Mouse (Mus musculus): ENCODE measurements around the gene Gpr141. TPM values are rescaled to one million over a fixed set of nuclear protein-coding genes. Genes with fewer than 3 reads are reported as not detected.

The Gpr141 gene
- not detected in 2 replicates for polyA plus RNA-seq (2011; ENCODE audit: insufficient read length, low read depth, missing spikeins)

GRCm38 (mm10) chr13:19824071-19824470, at the start of gene Gpr141:
Gene Gpr141 (minus strand): TSS chr13:19824257.
- Histone ChIP-seq H3K4me3 (ENCODE audit: insufficient read depth, low read length) (no peak within 1 kb of the TSS), H3K4me1 (ENCODE audit: control insufficient read depth, insufficient read depth, low read length) (peaks cover 2% of the 10 kb centered on the region; the same call in 1 of the 2 replicates), H3K27ac (ENCODE audit: insufficient read depth, low read length) (no peak within 1 kb of the TSS)
- TF ChIP-seq POLR2A (IDR thresholded peaks at IDR 0.05; ENCODE audit: low read depth, low read length) = no peak
- no peak for TF ChIP-seq CTCF (IDR thresholded peaks at IDR 0.05; ENCODE audit: borderline replicate concordance, insufficient read depth, low read length)

- H3K27ac ChIP-seq (ENCODE audit: insufficient read depth, low read length) = no peak overlapping the region
- no peak overlapping the region for H3K4me3 ChIP-seq (ENCODE audit: insufficient read depth, low read length)
- H3K4me1 ChIP-seq (ENCODE audit: control insufficient read depth, insufficient read depth, low read length) = no peaks in the 10 kb centered on the region
- TF ChIP-seq POLR2A (IDR thresholded peaks at IDR 0.05; ENCODE audit: low read depth, low read length) = no peak
These were observed 40.2 kb upstream of the Gpr141 start for GRCm38 (mm10) chr13:19864241-19864640.

DNA sequence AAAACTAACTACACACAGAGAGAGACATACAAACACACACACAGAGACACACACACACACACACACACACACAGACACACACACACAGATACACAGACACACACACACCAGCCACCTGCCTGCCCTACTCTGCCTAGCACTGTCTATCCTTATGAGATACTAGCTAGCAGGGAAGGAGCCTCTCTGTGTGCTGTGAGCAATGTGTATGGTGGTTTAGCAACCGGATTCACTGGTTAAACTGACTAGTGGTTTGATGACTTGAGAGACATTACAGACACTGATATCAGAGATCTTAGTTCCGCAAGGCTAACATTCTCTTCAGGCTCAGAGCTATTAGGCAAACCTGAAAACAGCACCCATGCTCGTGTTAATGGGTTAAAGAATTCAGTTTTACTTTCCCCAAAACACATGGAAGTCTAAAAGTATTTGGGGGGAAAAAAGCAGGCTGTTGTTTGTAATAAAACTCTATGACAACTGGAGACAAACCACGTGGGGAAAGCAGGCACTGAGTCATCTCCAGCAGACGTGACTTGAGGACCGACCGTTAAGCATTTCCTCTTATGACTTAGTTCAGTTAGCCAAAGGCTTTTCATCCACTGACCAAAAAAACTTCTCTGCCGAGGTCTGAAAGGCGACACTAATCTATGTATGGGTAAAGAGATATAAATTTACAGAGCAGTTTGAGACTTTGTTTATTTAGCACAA, 30.7 kb upstream of the Gpr141 start:
- Histone ChIP-seq H3K4me3 (ENCODE audit: insufficient read depth, low read length) (no peak overlapping the region), H3K27ac (ENCODE audit: insufficient read depth, low read length) (no peak overlapping the region), H3K4me1 (ENCODE audit: control insufficient read depth, insufficient read depth, low read length) (no peaks in the 10 kb centered on the region)
- TF ChIP-seq POLR2A (IDR thresholded peaks at IDR 0.05; ENCODE audit: low read depth, low read length) = no peak
- TF ChIP-seq CTCF (IDR thresholded peaks at IDR 0.05; ENCODE audit: borderline replicate concordance, insufficient read depth, low read length) = no peak

DNA sequence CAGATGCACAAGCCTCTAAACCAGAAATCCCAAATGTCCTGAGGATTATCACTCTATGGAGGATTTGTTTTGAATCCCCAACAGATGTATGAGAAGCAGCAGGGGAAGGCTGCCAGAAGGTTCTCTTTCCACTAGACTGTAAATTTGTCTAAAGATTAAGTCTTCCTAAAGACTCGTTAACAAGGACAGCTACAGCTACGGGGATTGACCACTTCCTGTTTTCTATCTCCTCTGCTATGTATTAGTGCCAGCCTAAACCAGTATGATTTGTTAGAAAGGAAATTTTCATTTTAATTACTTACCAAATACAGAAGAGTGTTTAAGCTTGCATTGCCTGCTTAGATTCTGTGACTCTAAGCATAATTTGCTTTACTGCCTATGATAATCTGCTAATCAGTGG, 30.0 kb upstream of the Gpr141 start:
- H3K4me1 ChIP-seq (ENCODE audit: control insufficient read depth, insufficient read depth, low read length) = no peaks in the 10 kb centered on the region
- TF ChIP-seq CTCF (IDR thresholded peaks at IDR 0.05; ENCODE audit: borderline replicate concordance, insufficient read depth, low read length) = no peak
- TF ChIP-seq POLR2A (IDR thresholded peaks at IDR 0.05; ENCODE audit: low read depth, low read length) = no peak
- no peak overlapping the region for H3K4me3 ChIP-seq (ENCODE audit: insufficient read depth, low read length)
- no peak overlapping the region for H3K27ac ChIP-seq (ENCODE audit: insufficient read depth, low read length)

DNA sequence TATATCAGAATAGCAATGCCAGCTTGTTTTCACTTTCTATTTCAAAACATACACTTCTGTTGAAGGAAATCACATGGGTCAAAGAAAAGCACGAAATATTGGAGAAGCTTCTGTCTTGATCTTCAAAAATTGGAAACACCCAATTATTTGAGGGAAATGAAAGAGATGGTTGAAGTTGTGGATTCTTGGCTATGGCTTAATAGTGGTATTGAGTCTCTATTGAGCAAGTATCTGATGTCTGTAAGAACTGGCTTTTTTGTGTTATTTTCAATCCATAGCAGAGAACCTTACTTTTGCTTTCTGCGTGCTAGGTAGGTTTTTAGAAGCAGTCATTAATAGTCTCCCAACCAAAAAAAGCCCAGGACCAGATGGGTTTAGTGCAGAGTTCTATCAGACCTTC, 19.4 kb upstream of the Gpr141 start:
- H3K27ac ChIP-seq (ENCODE audit: insufficient read depth, low read length) = no peak overlapping the region
- no peak for TF ChIP-seq CTCF (IDR thresholded peaks at IDR 0.05; ENCODE audit: borderline replicate concordance, insufficient read depth, low read length)
- TF ChIP-seq POLR2A (IDR thresholded peaks at IDR 0.05; ENCODE audit: low read depth, low read length) = no peak
- no peak overlapping the region for H3K4me3 ChIP-seq (ENCODE audit: insufficient read depth, low read length)
- no peaks in the 10 kb centered on the region for H3K4me1 ChIP-seq (ENCODE audit: control insufficient read depth, insufficient read depth, low read length)

DNA sequence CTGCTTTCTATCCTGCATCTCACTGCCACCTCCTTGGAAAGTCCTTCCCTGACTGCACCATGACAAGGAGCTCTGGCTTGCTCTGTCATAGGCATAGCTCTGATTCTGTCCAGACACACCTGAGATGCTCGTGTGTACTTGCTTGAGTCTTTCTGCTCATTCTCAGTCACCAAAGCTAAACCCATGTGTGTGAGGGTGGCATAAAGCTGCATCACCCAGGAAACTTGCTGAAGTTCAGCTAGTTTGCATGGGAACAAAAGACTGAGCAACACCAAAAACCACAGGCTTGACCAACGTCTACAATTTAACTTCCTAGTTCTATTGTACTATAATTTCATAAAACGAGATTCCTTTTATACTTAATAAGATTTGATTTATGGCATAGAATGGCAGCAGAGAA, 18.6 kb upstream of the Gpr141 start:
- Histone ChIP-seq H3K27ac (ENCODE audit: insufficient read depth, low read length) (no peak overlapping the region), H3K4me1 (ENCODE audit: control insufficient read depth, insufficient read depth, low read length) (no peaks in the 10 kb centered on the region), H3K4me3 (ENCODE audit: insufficient read depth, low read length) (no peak overlapping the region)
- TF ChIP-seq POLR2A (IDR thresholded peaks at IDR 0.05; ENCODE audit: low read depth, low read length) (no peak), CTCF (IDR thresholded peaks at IDR 0.05; ENCODE audit: borderline replicate concordance, insufficient read depth, low read length) (no peak)

DNA sequence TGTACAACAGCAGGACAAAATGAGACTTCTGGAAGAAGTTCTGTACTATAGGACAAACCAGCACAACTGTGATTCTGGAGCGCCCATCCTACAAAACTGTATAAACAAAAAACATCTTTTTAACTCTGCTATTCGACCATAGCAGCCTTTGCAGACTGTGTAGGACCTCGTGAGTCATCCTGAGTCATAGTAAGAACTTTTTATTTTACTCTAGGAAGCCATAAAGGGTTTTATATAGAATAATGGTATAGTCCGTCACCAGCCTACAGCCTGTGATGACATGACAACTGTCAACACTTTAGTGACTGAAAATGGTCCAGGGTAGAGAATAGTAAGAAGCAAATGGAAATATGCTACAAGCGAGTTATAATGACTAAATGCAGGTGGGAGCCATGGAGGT, 17.6 kb upstream of the Gpr141 start:
- no peak for TF ChIP-seq CTCF (IDR thresholded peaks at IDR 0.05; ENCODE audit: borderline replicate concordance, insufficient read depth, low read length)
- TF ChIP-seq POLR2A (IDR thresholded peaks at IDR 0.05; ENCODE audit: low read depth, low read length) = no peak
- Histone ChIP-seq H3K27ac (ENCODE audit: insufficient read depth, low read length) (no peak overlapping the region), H3K4me1 (ENCODE audit: control insufficient read depth, insufficient read depth, low read length) (no peaks in the 10 kb centered on the region), H3K4me3 (ENCODE audit: insufficient read depth, low read length) (no peak overlapping the region)

GRCm38 (mm10) chr13:19840206-19840605, 16.1 kb upstream of the Gpr141 start:
- Histone ChIP-seq H3K4me3 (ENCODE audit: insufficient read depth, low read length) (no peak overlapping the region), H3K4me1 (ENCODE audit: control insufficient read depth, insufficient read depth, low read length) (no peaks in the 10 kb centered on the region), H3K27ac (ENCODE audit: insufficient read depth, low read length) (no peak overlapping the region)
- TF ChIP-seq CTCF (IDR thresholded peaks at IDR 0.05; ENCODE audit: borderline replicate concordance, insufficient read depth, low read length) (no peak), POLR2A (IDR thresholded peaks at IDR 0.05; ENCODE audit: low read depth, low read length) (no peak)

GRCm38 (mm10) chr13:19830560-19830959, 6.5 kb upstream of the Gpr141 start:
- Histone ChIP-seq H3K4me3 (ENCODE audit: insufficient read depth, low read length) (no peak overlapping the region), H3K4me1 (ENCODE audit: control insufficient read depth, insufficient read depth, low read length) (no peaks in the 10 kb centered on the region), H3K27ac (ENCODE audit: insufficient read depth, low read length) (no peak overlapping the region)
- TF ChIP-seq POLR2A (IDR thresholded peaks at IDR 0.05; ENCODE audit: low read depth, low read length) (no peak), CTCF (IDR thresholded peaks at IDR 0.05; ENCODE audit: borderline replicate concordance, insufficient read depth, low read length) (no peak)

DNA sequence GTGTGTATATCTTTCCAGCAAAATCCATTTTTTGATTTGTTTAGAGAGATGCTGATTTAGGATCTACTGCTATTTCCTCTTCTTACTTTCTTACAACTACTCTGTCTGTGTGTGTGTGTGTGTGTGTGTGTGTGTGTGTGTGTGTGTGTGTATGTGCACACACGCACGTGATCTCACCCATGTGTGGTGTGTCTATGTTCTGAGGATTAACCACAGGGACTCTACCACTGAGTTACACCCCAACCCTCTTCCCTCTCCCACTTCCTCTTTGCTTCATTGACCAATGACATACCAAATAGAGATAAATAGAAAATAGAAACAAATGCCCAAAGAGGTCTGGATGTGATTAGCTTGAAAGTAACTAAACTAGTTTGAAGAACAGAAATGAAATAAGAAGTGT, 4.0 kb upstream of the Gpr141 start:
- Histone ChIP-seq H3K27ac (ENCODE audit: insufficient read depth, low read length) (no peak overlapping the region), H3K4me3 (ENCODE audit: insufficient read depth, low read length) (no peak overlapping the region), H3K4me1 (ENCODE audit: control insufficient read depth, insufficient read depth, low read length) (peaks cover 2% of the 10 kb centered on the region; the same call in 1 of the 2 replicates)
- TF ChIP-seq POLR2A (IDR thresholded peaks at IDR 0.05; ENCODE audit: low read depth, low read length) = no peak
- TF ChIP-seq CTCF (IDR thresholded peaks at IDR 0.05; ENCODE audit: borderline replicate concordance, insufficient read depth, low read length) = no peak
